Mouse (Mus musculus) kidney, embryonic 15.5 days (tissue): ENCODE measurements around the gene Tceal7. TPM values are rescaled to one million over a fixed set of nuclear protein-coding genes. Genes with fewer than 3 reads are reported as not detected.
"Not testable (repeated sequence)": the region's sequence is repeated elsewhere in the genome, so short reads cannot be mapped to it uniquely, and the experiment has no call there.

Experiments
- ATAC-seq: fragments of 200-750 bp; cut with Nextera tagmentation; replicated peaks from 2 replicates; pipeline ENCODE4 v1.8.0; 2017; ENCODE audit warnings: moderate TSS enrichment; ENCODE audit not compliant: low FRiP score
- H3K27ac ChIP-seq: fragments of 300-500 bp; sonication (generic); 2 replicates; pipeline ENCODE4 v1.5.1; 2015; ENCODE audit warnings: mild to moderate bottlenecking, inconsistent platforms
- H3K27me3 ChIP-seq: fragments of 300-500 bp; sonication (generic); 2 replicates; pipeline ENCODE4 v1.6.1; 2015; ENCODE audit warnings: inconsistent platforms
- H3K36me3 ChIP-seq: fragments of 300-500 bp; sonication (generic); 2 replicates; pipeline ENCODE4 v1.6.1; 2015; ENCODE audit warnings: inconsistent platforms
- H3K4me1 ChIP-seq: fragments of 300-500 bp; sonication (generic); 2 replicates; pipeline ENCODE4 v1.6.1; 2015; ENCODE audit warnings: inconsistent platforms
- H3K4me2 ChIP-seq: fragments of 300-500 bp; sonication (generic); 2 replicates; pipeline ENCODE4 v1.6.1; 2015; ENCODE audit warnings: moderate library complexity, mild to moderate bottlenecking, inconsistent platforms
- H3K4me3 ChIP-seq: fragments of 300-500 bp; sonication (generic); replicated peaks from 2 replicates; pipeline ENCODE4 v1.5.1; 2015; ENCODE audit warnings: mild to moderate bottlenecking, inconsistent platforms
- H3K9ac ChIP-seq: fragments of 300-500 bp; sonication (generic); 2 replicates; pipeline ENCODE4 v1.6.1; 2015; ENCODE audit warnings: mild to moderate bottlenecking, inconsistent platforms
- H3K9me3 ChIP-seq: fragments of 300-500 bp; sonication (generic); replicated peaks from 2 replicates; pipeline ENCODE4 v1.6.1; 2016; ENCODE audit warnings: inconsistent platforms
- WGBS: fragments of 180-500 bp; shearing (Covaris S2); methylation state at CpG from one replicate; pipeline ENCODE4 v1.1.7; 2015; ENCODE audit warnings: mixed read lengths; 5-methylcytosine and 5-hydroxymethylcytosine counted together
- polyA plus RNA-seq: library from polyadenylated mRNA; unstranded; fragments of >200 nt; fragmentation: Nextera tagmentation; extraction: Ambion mirVana; gene quantifications from 2 replicates; pipeline ENCODE4 v1.2.1, GENCODE M21; 2015

The Tceal7 gene
- 10.7 and 23.2 TPM in 2 replicates for polyA plus RNA-seq

GRCm38 (mm10) chrX:136214729-136215677, at the start of gene Tceal7, which contains the start of gene Bex1:
Gene Tceal7 (plus strand): TSS chrX:136214779.
Gene Bex1 (minus strand): TSS chrX:136215513.
- peak; percentile 95 for ATAC-seq
- not testable (repeated sequence) for H3K9ac ChIP-seq, H3K9me3 ChIP-seq, H3K4me1 ChIP-seq, H3K36me3 ChIP-seq, H3K27ac ChIP-seq
- H3K4me2 ChIP-seq = peak within 1 kb of the TSS; percentile 54
- peak within 1 kb of the TSS; percentile 43 for H3K4me3 ChIP-seq
- peaks cover 23% of the 10 kb centered on the region for H3K27me3 ChIP-seq
- 43% methylated on average over 11 of the region's 67 CpGs for WGBS

- Histone ChIP-seq H3K9ac (no peak overlapping the region), H3K9me3 (no peaks in the 10 kb centered on the region), H3K27ac (no peak overlapping the region), H3K36me3 (no peaks in the 10 kb centered on the region), H3K4me1 (no peaks in the 10 kb centered on the region), H3K4me3 (peak overlapping the region; percentile 61), H3K27me3 (peaks cover 17% of the 10 kb centered on the region), H3K4me2 (peak overlapping the region; percentile 55)
- 65% methylated on average over 10 of the region's 10 CpGs for WGBS
- no peak for ATAC-seq
Observed at GRCm38 (mm10) chrX:136170625-136171024, 44.0 kb upstream of the Tceal7 start.

- ATAC-seq = peak; percentile 75
- no peaks in the 10 kb centered on the region for H3K4me1 ChIP-seq
Observed at GRCm38 (mm10) chrX:136171189-136172117, 43.1 kb upstream of the Tceal7 start.

GRCm38 (mm10) chrX:136172118-136172551, 42.4 kb upstream of the Tceal7 start, which contains the start of gene Tceal8:
Gene Tceal8 (minus strand): TSS chrX:136172342.
- no peaks in the 10 kb centered on the region for H3K4me1 ChIP-seq

More at GRCm38 (mm10) chrX:136171189-136172117, 43.1 kb upstream of the Tceal7 start:
- H3K27ac ChIP-seq = peak overlapping the region; percentile 88
- H3K4me2 ChIP-seq = peak overlapping the region; percentile 55
- peak overlapping the region; percentile 61 for H3K4me3 ChIP-seq
- H3K9ac ChIP-seq = peak overlapping the region; percentile 63
- WGBS = 24% methylated on average over 24 of the region's 24 CpGs
- H3K36me3 ChIP-seq = no peaks in the 10 kb centered on the region
- peaks cover 17% of the 10 kb centered on the region for H3K27me3 ChIP-seq
- H3K9me3 ChIP-seq = no peaks in the 10 kb centered on the region

GRCm38 (mm10) chrX:136172786-136173185, 41.8 kb upstream of the Tceal7 start:
- H3K27ac ChIP-seq = peak overlapping the region; percentile 88; the same call in 1 of the 2 replicates
- WGBS = 25% methylated on average over 10 of the region's 10 CpGs
- H3K36me3 ChIP-seq = no peaks in the 10 kb centered on the region

More at GRCm38 (mm10) chrX:136172118-136172551, 42.4 kb upstream of the Tceal7 start, which contains the start of gene Tceal8:
- peaks cover 19% of the 10 kb centered on the region for H3K27me3 ChIP-seq
- peak within 1 kb of the TSS; percentile 55 for H3K4me2 ChIP-seq
- H3K27ac ChIP-seq = peak within 1 kb of the TSS; percentile 88
- peak within 1 kb of the TSS; percentile 61 for H3K4me3 ChIP-seq
- no peaks in the 10 kb centered on the region for H3K9me3 ChIP-seq
- ATAC-seq = peak; percentile 97
- H3K36me3 ChIP-seq = no peaks in the 10 kb centered on the region
- peak within 1 kb of the TSS; percentile 63 for H3K9ac ChIP-seq
- WGBS = 11% methylated on average over 10 of the region's 10 CpGs

GRCm38 (mm10) chrX:136180897-136181553, 33.6 kb upstream of the Tceal7 start:
- Histone ChIP-seq H3K4me1 (no peaks in the 10 kb centered on the region), H3K36me3 (no peaks in the 10 kb centered on the region), H3K27me3 (peaks cover 46% of the 10 kb centered on the region), H3K27ac (no peak overlapping the region), H3K9me3 (no peaks in the 10 kb centered on the region), H3K9ac (no peak overlapping the region), H3K4me3 (no peak overlapping the region), H3K4me2 (0 out of 2 replicates have a peak overlapping the region, but pooled peaks have one; percentile 21)
- ATAC-seq = peak; percentile 64; the same call in 1 of the 2 replicates
- 38% methylated on average over 11 of the region's 11 CpGs for WGBS

More at GRCm38 (mm10) chrX:136172786-136173185, 41.8 kb upstream of the Tceal7 start:
- H3K9me3 ChIP-seq = no peaks in the 10 kb centered on the region
- no peaks in the 10 kb centered on the region for H3K4me1 ChIP-seq
- H3K9ac ChIP-seq = 0 out of 2 replicates have a peak overlapping the region, but pooled peaks have one; percentile 7
- peak overlapping the region; percentile 55 for H3K4me2 ChIP-seq
- ATAC-seq = no peak
- H3K27me3 ChIP-seq = peaks cover 18% of the 10 kb centered on the region; the same call in 1 of the 2 replicates
- peak overlapping the region; percentile 61 for H3K4me3 ChIP-seq

- H3K4me3 ChIP-seq = no peak overlapping the region
- no peak overlapping the region for H3K27ac ChIP-seq
- peaks cover 41% of the 10 kb centered on the region for H3K27me3 ChIP-seq
- H3K9me3 ChIP-seq = no peaks in the 10 kb centered on the region
- H3K9ac ChIP-seq = no peak overlapping the region
- no peak overlapping the region for H3K4me2 ChIP-seq
- H3K36me3 ChIP-seq = no peaks in the 10 kb centered on the region
- H3K4me1 ChIP-seq = no peaks in the 10 kb centered on the region
- no peak for ATAC-seq
- 72% methylated on average over 1 of the region's 1 CpGs for WGBS
Observed at GRCm38 (mm10) chrX:136183107-136183506, 31.5 kb upstream of the Tceal7 start.

- Histone ChIP-seq H3K4me3 (no peak overlapping the region), H3K27ac (no peak overlapping the region), H3K4me1 (no peaks in the 10 kb centered on the region), H3K9me3 (no peaks in the 10 kb centered on the region), H3K36me3 (no peaks in the 10 kb centered on the region), H3K27me3 (peaks cover 31% of the 10 kb centered on the region), H3K4me2 (no peak overlapping the region), H3K9ac (no peak overlapping the region)
- WGBS = 80% methylated on average over 16 of the region's 16 CpGs
- ATAC-seq = no peak
Observed at GRCm38 (mm10) chrX:136195193-136195944, 19.2 kb upstream of the Tceal7 start.

- H3K9me3 ChIP-seq = no peaks in the 10 kb centered on the region
- no peaks in the 10 kb centered on the region for H3K4me1 ChIP-seq
- H3K4me2 ChIP-seq = no peak overlapping the region
- WGBS = 67% methylated on average over 1 of the region's 1 CpGs
- H3K36me3 ChIP-seq = no peaks in the 10 kb centered on the region
- H3K4me3 ChIP-seq = no peak overlapping the region
- ATAC-seq = no peak
- no peak overlapping the region for H3K9ac ChIP-seq
- H3K27ac ChIP-seq = no peak overlapping the region
- peaks cover 36% of the 10 kb centered on the region for H3K27me3 ChIP-seq
Observed at GRCm38 (mm10) chrX:136196873-136197272, 17.7 kb upstream of the Tceal7 start.

- Histone ChIP-seq H3K9ac (no peak overlapping the region), H3K4me2 (peak overlapping the region; percentile 57), H3K4me1 (no peaks in the 10 kb centered on the region; the same call in 1 of the 2 replicates), H3K27me3 (peaks cover 39% of the 10 kb centered on the region), H3K4me3 (peak overlapping the region; percentile 42), H3K36me3 (no peaks in the 10 kb centered on the region), H3K9me3 (no peaks in the 10 kb centered on the region), H3K27ac (no peak overlapping the region)
- no peak for ATAC-seq
- 26% methylated on average over 7 of the region's 7 CpGs for WGBS
Observed at GRCm38 (mm10) chrX:136203257-136203656, 11.3 kb upstream of the Tceal7 start.
